In genomic region chr16:5226534-5226933, GRCm38 (mm10) we compare ENCODE assay signal across 10 mouse cellular contexts. TPM values are rescaled to one million over a fixed set of nuclear protein-coding genes. Genes with fewer than 3 reads are reported as not detected.
A peak's percentile ranks its signal among the peaks of the same experiment; 100 is the strongest.
DNase-seq lines count a peak whose midpoint lies in the region; TF ChIP-seq lines count a peak whose summit lies in the region.
"Not testable (repeated sequence)": the region's sequence is repeated elsewhere in the genome, so short reads cannot be mapped to it uniquely, and the experiment has no call there.
"Had no signal": no experiment of that assay in that cellular context is flagged by ENCODE, and none has a peak within 500 bp of the region (broad histone marks: within the 10 kb centered on the region; RNA-seq: fewer than 3 reads in every experiment).

No protein-coding gene starts in this region.

- not testable (repeated sequence) for TF ChIP-seq EP300 in MEL (IDR thresholded peaks at IDR 0.05; ENCODE audit: low read depth in 1 of 2, low read length in 2 of 2)

- TF ChIP-seq POLR2A in MEL (IDR thresholded peaks at IDR 0.05; ENCODE audit: control insufficient read depth in 1 of 2, insufficient read depth in 1 of 2, low read depth in 1 of 2, low read length in 2 of 2, poor library complexity in 1 of 2), result not testable (repeated sequence)

- not testable (repeated sequence) for H3K79me2 ChIP-seq in MEL (ENCODE audit: control insufficient read depth, insufficient read depth, low read length, poor library complexity)

- not testable (repeated sequence) for TF ChIP-seq RAD21 in MEL (IDR thresholded peaks at IDR 0.05; ENCODE audit: low read depth, low read length)

- not testable (repeated sequence) for TF ChIP-seq CTCF in MEL (IDR thresholded peaks at IDR 0.05 in 2 of 3, conservative IDR thresholded peaks at IDR 0.05 in 1 of 3; ENCODE audit: control insufficient read depth in 1 of 3, insufficient read depth in 1 of 3, low read depth in 2 of 3, low read length in 3 of 3, poor library complexity in 1 of 3, severe bottlenecking in 1 of 3)

- peak overlapping the region; percentile 18 to 26; a peak in 3 of 4 replicates for H3K4me3 ChIP-seq in MEL (ENCODE audit: control insufficient read depth in 1 of 2, insufficient read depth in 1 of 2, low read depth in 2 of 2, low read length in 2 of 2)

- not testable (repeated sequence) for DNase-seq in MEL (ENCODE audit: low read depth, low spot score)
- DNase-seq in adrenal gland, postnatal 36 days, result peak; percentile 42 to 52
- peak; percentile 31 for DNase-seq in heart, adult 8-10 months (ENCODE audit: low spot score)
- peak; percentile 44 for DNase-seq in heart, postnatal 4 days
- peak; percentile 44 for DNase-seq in kidney, adult 9 months
- DNase-seq in kidney, postnatal 25 days, result peak; percentile 20 to 57
- DNase-seq in lung, adult 18-20 months, result peak; percentile 43 to 57
- peak; percentile 43 for DNase-seq in lung, postnatal 25 days (ENCODE audit: low spot score)

- not testable (repeated sequence) for H3K27ac ChIP-seq in MEL (ENCODE audit: control insufficient read depth, low read depth, low read length)

- H3K4me1 ChIP-seq in MEL (ENCODE audit: control insufficient read depth in 1 of 2, insufficient read depth in 2 of 2, low read length in 2 of 2), result not testable (repeated sequence)

- not testable (repeated sequence) for H3K9me3 ChIP-seq in MEL (replicated peaks; ENCODE audit: insufficient read depth, low read length)

- H3K9ac ChIP-seq in MEL (ENCODE audit: control insufficient read depth, low read depth, low read length, poor library complexity, severe bottlenecking), result peak overlapping the region; percentile 34; the same call in 1 of the 2 replicates

- not testable (repeated sequence) for H3K36me3 ChIP-seq in MEL (ENCODE audit: control insufficient read depth in 1 of 2, insufficient read depth in 2 of 2, low read length in 2 of 2)

- H3K27me3 ChIP-seq in MEL (ENCODE audit: control insufficient read depth in 1 of 2, insufficient read depth in 2 of 2, low read length in 2 of 2), result not testable (repeated sequence)

RNA-seq across cellular contexts. Expression of gene AU021092, which starts 4.4 kb away (rescaled TPM):
- total RNA-seq in MEL (2012; rRNA removed), result not detected in 2 replicates
- not detected for polyA plus RNA-seq in MEL (2012; ENCODE audit: insufficient read depth in 1 of 2, insufficient read length in 2 of 2, low read depth in 1 of 2, low replicate concordance in 2 of 2, missing spikeins in 1 of 2)
- total RNA-seq in adrenal gland, postnatal 36 days (2021), result 10 to 100 TPM; 13.0 to 23.0 TPM
- 10 to 100 TPM; 18.1 to 22.8 (median 20.4) TPM for total RNA-seq in heart, adult 8-10 months (2022)
- total RNA-seq in heart, postnatal 4 days (2021), result 10 to 100 TPM; 16.9 to 20.7 TPM
- total RNA-seq: granulocyte monocyte progenitor cell, adult 5-6 weeks had no signal
- polyA plus RNA-seq: inflammation-experienced regulatory T-cells, adult 6 months had no signal

RNA-seq across cellular contexts. Expression of gene Alg1, which starts 6.9 kb away (rescaled TPM):
- 38.2 and 46.4 TPM in 2 replicates for total RNA-seq in MEL (2012; rRNA removed)
- 10 to 100 TPM in 1 of 2 experiments, not detected in 1; 42.9 TPM for polyA plus RNA-seq in MEL (2012; ENCODE audit: insufficient read depth in 1 of 2, insufficient read length in 2 of 2, low read depth in 1 of 2, low replicate concordance in 2 of 2, missing spikeins in 1 of 2)
- total RNA-seq in adrenal gland, postnatal 36 days (2021), result 10 to 100 TPM; 30.2 to 38.6 TPM
- 10 to 100 TPM; 12.5 to 16.6 (median 14.6) TPM for total RNA-seq in heart, adult 8-10 months (2022)
- 10 to 100 TPM; 15.8 to 17.5 TPM for total RNA-seq in heart, postnatal 4 days (2021)

RNA-seq across cellular contexts. Expression of gene Nagpa, which starts 22.7 kb away (rescaled TPM):
- total RNA-seq in MEL (2012; rRNA removed), result 34.0 and 34.5 TPM in 2 replicates
- polyA plus RNA-seq in MEL (2012; ENCODE audit: insufficient read depth in 1 of 2, insufficient read length in 2 of 2, low read depth in 1 of 2, low replicate concordance in 2 of 2, missing spikeins in 1 of 2), result 10 to 100 TPM in 1 of 2 experiments, not detected in 1; 60.5 TPM
- 10 to 100 TPM; 22.4 to 27.2 TPM for total RNA-seq in adrenal gland, postnatal 36 days (2021)
- 10 to 100 TPM; 13.8 to 16.8 (median 14.5) TPM for total RNA-seq in heart, adult 8-10 months (2022)
- 1 to 10 TPM; 6.1 to 7.9 TPM for total RNA-seq in heart, postnatal 4 days (2021)

RNA-seq across cellular contexts. Expression of gene Eef2kmt, which starts 29.2 kb away (rescaled TPM):
- 21.4 and 26.4 TPM in 2 replicates for total RNA-seq in MEL (2012; rRNA removed)
- 10 to 100 TPM in 1 of 2 experiments, not detected in 1; 48.6 TPM for polyA plus RNA-seq in MEL (2012; ENCODE audit: insufficient read depth in 1 of 2, insufficient read length in 2 of 2, low read depth in 1 of 2, low replicate concordance in 2 of 2, missing spikeins in 1 of 2)
- total RNA-seq in adrenal gland, postnatal 36 days (2021), result 10 to 100 TPM; 23.3 to 33.5 TPM
- 10 to 100 TPM in 2 of 4 experiments, 1 to 10 TPM in 2; 7.8 to 11.6 (median 10.1) TPM for total RNA-seq in heart, adult 8-10 months (2022)
- 10 to 100 TPM; 13.0 to 13.7 TPM for total RNA-seq in heart, postnatal 4 days (2021)

Comparison
In these comparisons a context has a peak if more than half of its experiments do, and no peak if none do; other contexts are left out.
1. RNA of gene AU021092, which starts 4.4 kb away (total RNA-seq): 13.0 to 23.0 TPM in adrenal gland, postnatal 36 days, 18.1 to 22.8 TPM in heart, adult 8-10 months and 16.9 to 20.7 TPM in heart, postnatal 4 days; not detected in MEL; every median in the first group is over 10 times any median in the second.